Mouse (Mus musculus): ENCODE measurements around the gene Heatr3.

GRCm38 (mm10) chr8:88185716-88186115 lies 48.1 kb downstream of the Heatr3 start:
- TF ChIP-seq CTCF (conservative IDR thresholded peaks at IDR 0.05; ENCODE audit: low read length): no peak
- TF ChIP-seq NANOG (IDR thresholded peaks at IDR 0.05; ENCODE audit: borderline replicate concordance, low read length): no peak
- TF ChIP-seq POU5F1 (IDR thresholded peaks at IDR 0.05; ENCODE audit: borderline replicate concordance, low read length): no peak
